Mouse (Mus musculus): Measurements from ENCODE around the gene Ddb2.

DNA sequence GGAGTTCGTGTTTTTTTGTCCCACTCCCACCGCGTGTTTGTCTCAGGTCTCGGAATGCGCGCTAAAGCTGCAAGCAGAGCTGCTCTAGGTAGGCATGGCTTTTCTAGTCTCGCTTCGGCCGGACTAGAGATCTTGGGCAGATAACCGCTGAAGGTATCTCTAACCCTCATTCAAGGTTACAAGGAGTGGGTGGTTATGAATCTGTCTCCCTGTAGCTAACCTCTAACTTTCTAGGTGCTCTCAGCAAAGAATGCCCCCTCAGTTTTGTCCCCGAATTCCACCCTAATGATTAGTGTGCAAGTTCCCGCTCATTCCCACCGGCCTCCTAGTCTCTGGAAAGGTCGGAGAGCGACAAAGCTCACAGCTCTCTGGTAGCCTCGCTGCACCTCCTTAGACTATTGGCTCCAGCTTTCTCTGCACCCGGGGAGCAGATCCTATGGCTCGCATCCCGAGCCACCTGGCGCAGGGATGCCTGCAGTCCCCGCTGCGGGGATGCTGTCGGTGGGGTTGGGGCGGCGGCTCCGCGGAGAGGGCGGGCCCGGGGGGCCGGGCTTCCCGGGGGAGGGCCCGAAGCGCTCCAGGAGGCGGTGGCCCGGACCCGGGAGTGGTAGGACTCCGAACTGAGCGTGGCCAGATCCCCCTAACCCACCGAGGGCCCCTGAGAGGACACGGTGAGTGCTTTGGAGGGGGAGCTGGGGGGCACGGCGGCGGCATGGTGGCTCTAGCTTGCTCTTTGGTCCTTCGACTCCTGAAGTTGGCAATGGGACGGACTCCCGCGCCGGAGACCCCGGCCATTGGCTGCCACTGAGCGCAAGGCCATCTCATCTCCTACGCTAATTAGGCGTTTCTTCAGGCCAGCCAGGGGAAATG lies 19.7 kb upstream of the Ddb2 start:
- TF ChIP-seq CTCF (IDR thresholded peaks at IDR 0.05; ENCODE audit: low read depth) = no peak; the same call in 1 of the 2 replicates
- TF ChIP-seq EP300 (optimal IDR thresholded peaks at IDR 0.05) = no peak

All from stomach, postnatal 0 days (tissue).